Mouse (Mus musculus): ENCODE results near the gene Gm43638.
"Not testable (repeated sequence)": the region's sequence is repeated elsewhere in the genome, so short reads cannot be mapped to it uniquely, and the experiment has no call there.

The Gm43638 gene

DNA sequence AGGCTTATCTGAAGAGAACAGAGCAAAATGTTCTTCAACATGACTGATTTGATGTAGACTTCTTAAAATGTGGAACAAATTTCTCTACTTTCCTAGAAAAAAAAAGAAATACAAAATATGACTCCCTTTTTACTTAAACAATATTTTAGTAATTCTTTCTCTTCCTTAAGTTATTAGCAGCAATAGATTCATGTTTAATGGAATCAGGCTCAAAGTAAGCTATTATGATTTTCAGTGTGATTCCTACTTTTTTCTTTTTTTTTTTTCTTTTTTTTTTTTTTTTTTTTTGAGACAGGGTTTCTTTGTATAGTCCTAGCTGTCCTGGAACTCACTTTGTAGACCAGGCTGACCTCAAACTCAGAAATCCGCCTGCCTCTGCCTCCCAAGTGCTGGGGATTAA lies at the start of gene Gm43638:
Gene Gm43638 (minus strand): TSS at position 101 of the 400 bp plus-strand sequence.
- DNase-seq (ENCODE audit: low read depth, low spot score), result not testable (repeated sequence)

DNA sequence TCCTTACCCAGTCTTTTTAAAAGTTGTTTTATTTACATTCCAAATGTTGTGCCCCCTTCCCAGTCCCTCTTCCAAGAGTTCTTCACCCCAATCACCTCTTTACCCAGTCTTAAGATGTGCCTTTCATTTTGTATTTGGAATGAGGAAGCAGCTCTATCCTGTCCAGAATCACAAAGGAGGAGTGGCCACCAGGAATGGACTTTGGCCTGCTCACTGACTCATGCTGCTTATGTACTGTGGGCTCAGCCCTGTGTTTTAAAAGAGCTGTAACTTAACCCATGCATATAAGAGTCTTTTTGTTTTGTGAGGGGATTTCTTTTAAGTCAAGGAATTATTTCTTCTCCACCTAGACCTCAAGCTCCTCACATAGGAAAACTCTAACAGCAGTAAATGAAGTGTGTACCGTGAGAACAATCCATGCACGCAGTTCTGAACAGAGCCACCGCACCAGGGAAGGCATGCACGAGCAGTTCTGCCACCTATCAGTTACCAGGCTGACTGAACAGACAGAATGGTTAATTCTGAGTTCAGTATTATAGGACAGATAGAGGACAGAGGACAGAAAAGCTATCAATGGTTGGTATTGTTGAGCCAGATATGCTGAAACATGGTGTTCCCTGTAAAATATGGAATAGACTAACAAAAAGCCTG lies 49.5 kb upstream of the Gm43638 start:
- DNase-seq (ENCODE audit: low read depth, low spot score), result no peak

DNA sequence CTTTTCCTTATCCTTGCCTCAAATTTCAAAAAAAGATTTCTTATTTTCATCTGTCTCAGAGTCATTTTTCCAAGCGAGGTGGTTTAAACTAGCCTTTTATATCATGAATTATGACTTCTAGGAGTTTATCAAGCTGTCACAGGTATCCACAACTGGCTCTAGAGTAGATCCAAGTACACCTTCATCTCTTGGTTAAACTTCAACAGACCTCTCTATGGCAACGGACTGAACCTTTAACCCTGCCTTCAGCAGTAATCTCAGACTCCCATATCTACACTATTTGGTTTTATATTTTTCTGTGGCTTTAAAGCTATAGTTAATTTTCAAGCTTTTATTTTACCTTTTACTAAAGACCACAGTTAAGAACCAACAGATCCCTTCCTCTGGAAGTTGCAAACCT lies 45.7 kb upstream of the Gm43638 start:
- no peak for DNase-seq (ENCODE audit: low read depth, low spot score)

- not testable (repeated sequence) for DNase-seq (ENCODE audit: low read depth, low spot score)
Measured at GRCm38 (mm10) chr5:87523561-87523960, 37.0 kb upstream of the Gm43638 start.

- no peak for DNase-seq (ENCODE audit: low read depth, low spot score)
Measured at GRCm38 (mm10) chr5:87505776-87506458, 19.3 kb upstream of the Gm43638 start.

DNA sequence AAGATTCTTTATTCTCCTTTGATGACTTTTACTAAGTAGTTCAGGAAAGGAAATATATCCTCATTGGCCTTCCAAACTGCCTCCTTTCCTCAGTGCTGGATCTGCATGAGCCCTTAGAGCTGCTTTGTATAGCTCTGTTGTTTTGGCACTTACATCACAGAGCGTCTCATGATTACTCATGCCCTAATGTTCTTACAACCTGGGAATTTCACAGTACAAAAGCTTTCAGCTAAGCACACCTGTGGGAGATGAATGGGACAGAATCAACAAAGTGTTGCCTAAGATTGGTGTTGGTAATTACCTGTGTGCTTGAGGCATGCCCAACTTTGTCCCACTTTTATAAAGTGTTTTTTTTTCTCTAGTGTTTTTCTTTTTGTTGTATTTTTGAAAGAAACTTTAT lies 16.1 kb upstream of the Gm43638 start:
- no peak for DNase-seq (ENCODE audit: low read depth, low spot score)

DNA sequence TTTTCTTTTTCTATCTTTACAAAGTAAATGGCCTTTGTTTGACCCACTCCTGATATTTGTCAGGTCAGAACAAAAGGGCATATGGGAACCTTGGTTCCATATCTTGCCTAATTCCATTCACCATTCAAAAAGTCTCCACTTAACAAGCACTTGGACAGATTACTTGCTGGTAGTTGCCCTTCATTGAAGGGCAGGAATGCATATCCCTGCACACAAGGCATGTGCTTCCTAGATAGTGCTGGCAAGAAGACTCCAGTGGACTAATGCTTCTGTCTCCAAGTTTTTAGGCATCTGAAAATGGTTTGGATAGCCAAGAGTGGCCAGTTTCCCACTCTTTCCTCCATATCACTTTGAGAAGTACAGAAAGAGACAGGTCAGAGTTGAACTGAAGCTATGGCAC lies 12.7 kb upstream of the Gm43638 start:
- no peak for DNase-seq (ENCODE audit: low read depth, low spot score)

DNA sequence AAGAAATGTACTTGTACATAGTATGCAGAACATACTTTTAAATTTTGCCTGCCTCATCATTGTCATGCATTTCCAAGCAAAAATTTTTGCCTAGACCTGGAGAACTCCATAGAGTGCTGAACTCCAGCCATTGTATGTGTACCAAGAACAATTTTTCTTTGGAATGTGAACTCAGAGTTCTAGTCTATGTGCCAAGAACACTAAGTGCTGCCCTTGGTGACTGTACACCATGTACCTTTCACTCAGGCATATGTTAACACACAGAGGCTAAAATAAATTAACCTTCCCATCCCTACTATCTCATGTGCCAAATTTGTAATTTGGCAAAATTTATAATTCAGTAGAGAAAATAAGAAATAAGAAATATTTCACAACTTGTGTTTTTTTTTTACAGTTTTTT lies 12.3 kb upstream of the Gm43638 start:
- DNase-seq (ENCODE audit: low read depth, low spot score), result no peak

DNA sequence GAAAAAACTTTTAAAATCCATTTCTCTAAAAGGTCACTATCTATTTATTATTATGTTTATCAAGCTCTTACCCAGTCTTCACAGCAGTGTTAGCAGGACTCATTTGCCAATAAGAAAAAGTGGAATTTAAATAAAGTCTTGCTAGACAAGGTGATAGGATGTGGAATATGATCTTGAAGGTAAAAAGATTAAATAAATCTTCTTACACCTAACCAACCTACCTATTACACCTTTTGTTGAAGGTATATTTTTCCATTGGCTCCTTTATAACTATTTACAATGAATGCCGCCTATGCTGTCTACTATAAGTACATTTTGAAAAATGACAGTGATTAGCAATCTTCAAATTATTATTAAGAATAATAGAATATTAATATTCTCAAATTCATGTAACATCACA lies 4.2 kb upstream of the Gm43638 start, which contains the start of gene Ugt2a1:
Gene Ugt2a1 (minus strand): TSS at position 101 of the 400 bp plus-strand sequence.
- DNase-seq (ENCODE audit: low read depth, low spot score), result no peak

GRCm38 (mm10) chr5:87482160-87482559 lies 4.4 kb downstream of the Gm43638 start, which contains the start of gene Ugt2a2:
Gene Ugt2a2, minus strand, starts transcription at chr5:87482260.
- DNase-seq (ENCODE audit: low read depth, low spot score), result no peak

DNA sequence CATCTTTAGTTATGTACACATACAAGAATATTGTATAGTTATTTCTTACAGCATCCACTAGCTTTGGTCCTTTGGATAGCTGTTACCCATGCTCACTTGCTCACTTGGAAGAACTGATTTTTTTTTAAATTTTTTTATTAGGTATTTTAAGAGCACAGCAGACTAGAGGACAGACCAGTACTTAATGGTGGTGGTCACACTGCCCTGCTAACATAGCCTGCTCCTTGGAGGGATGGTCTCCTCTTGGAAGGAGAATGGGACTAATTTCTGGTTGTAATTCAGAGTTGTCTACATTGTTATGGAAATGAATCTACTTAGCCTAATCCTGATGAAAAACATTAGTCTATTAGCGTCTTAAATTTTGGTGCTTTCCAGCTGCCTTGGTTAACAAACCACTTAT lies 27.8 kb downstream of the Gm43638 start:
- DNase-seq (ENCODE audit: low read depth, low spot score), result no peak

- DNase-seq (ENCODE audit: low read depth, low spot score), result no peak
Measured at GRCm38 (mm10) chr5:87457701-87458100, 28.9 kb downstream of the Gm43638 start.

GRCm38 (mm10) chr5:87456216-87456850 lies 30.3 kb downstream of the Gm43638 start:
- no peak for DNase-seq (ENCODE audit: low read depth, low spot score)

GRCm38 (mm10) chr5:87455519-87455918 lies 31.1 kb downstream of the Gm43638 start:
- no peak for DNase-seq (ENCODE audit: low read depth, low spot score)

DNA sequence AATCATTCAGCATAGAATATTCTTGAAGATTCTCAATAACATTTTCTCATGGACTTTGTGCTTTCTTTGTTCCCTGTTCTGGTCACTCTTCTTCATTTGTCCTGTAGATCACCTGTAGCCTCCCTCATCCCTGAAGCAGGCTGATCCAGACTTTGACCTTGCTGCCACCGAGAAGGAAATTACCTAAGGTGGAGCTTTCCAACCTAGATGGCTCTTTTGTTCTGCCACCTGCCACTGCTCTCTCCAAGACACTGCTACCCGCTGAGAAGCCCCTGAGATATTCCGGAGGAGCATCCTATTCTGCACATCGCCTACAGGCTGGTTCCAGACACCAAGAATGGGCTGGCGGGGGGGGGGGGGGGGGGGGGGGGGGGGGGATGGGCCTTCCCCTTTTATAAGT lies 34.1 kb downstream of the Gm43638 start:
- not testable (repeated sequence) for DNase-seq (ENCODE audit: low read depth, low spot score)

GRCm38 (mm10) chr5:87436264-87436663 lies 50.3 kb downstream of the Gm43638 start:
- DNase-seq (ENCODE audit: low read depth, low spot score), result peak; percentile 6

- no peak for DNase-seq (ENCODE audit: low read depth, low spot score)
Measured at GRCm38 (mm10) chr5:87425676-87426075, 60.9 kb downstream of the Gm43638 start.

DNA sequence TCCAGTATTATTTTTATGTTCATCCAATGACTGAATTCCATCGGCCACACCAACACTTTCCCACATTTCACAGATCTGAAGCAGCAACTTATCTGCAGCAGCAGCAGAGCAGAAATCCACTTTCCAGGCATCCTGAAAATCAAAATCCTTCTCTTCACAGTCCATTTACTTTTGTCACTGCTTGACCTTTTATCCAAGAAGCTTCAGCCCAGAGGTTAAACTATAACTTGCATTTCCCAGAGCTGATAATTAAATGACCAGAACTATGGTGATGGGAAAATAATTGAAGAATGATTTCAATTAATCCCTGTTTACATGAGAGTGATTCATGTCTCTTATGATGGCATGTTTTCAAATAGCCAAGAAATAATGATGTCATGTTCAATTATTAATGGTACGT lies 62.6 kb downstream of the Gm43638 start, which contains the start of gene Ugt2b38:
Gene Ugt2b38 (minus strand): TSS at position 163 of the 400 bp plus-strand sequence.
- not testable (repeated sequence) for DNase-seq (ENCODE audit: low read depth, low spot score)
